Mouse (Mus musculus) bone marrow, adult 2 months (tissue): Measurements from ENCODE around the gene Rnf157. TPM values are rescaled to one million over a fixed set of nuclear protein-coding genes. Genes with fewer than 3 reads are reported as not detected.

Experiments
- H3K27ac ChIP-seq: fragments of 200-500 bp; 2 replicates; pipeline ENCODE4 v1.5.1; 2012; ENCODE audit warnings: low read depth, mild to moderate bottlenecking, control low read depth, inconsistent platforms, low read length; ENCODE audit not compliant: control insufficient read depth, poor library complexity, insufficient read depth
- H3K4me1 ChIP-seq: fragments of 200-500 bp; 2 replicates; pipeline ENCODE4 v1.6.1; 2011; ENCODE audit warnings: low read length; ENCODE audit not compliant: control insufficient read depth, insufficient read depth
- H3K4me3 ChIP-seq: fragments of 200-500 bp; replicated peaks from 2 replicates; pipeline ENCODE3; 2011; ENCODE audit warnings: mild to moderate bottlenecking, low read depth, low read length, control low read depth; ENCODE audit not compliant: control insufficient read depth
- CTCF ChIP-seq: fragments of 200-500 bp; IDR thresholded peaks from 2 replicates; pipeline ENCODE4 v1.5.1; 2011; ENCODE audit warnings: low read length, control low read depth; ENCODE audit not compliant: control insufficient read depth, insufficient read depth
- POLR2A ChIP-seq: fragments of 200-500 bp; IDR thresholded peaks from 2 replicates; pipeline ENCODE4 v1.6.1; 2011; ENCODE audit warnings: low read depth, mild to moderate bottlenecking, control low read depth, low read length, borderline replicate concordance; ENCODE audit not compliant: control insufficient read depth
- WGBS: fragments of 180-500 bp; shearing (Covaris S2); methylation state at CpG from one replicate; pipeline ENCODE4 v1.1.7; 2018; 5-methylcytosine and 5-hydroxymethylcytosine counted together
- polyA plus RNA-seq: library from polyadenylated mRNA; stranded (reverse); fragments of >200 nt; gene quantifications from 2 replicates; pipeline ENCODE4 v1.2.4, GENCODE M21; 2011; ENCODE audit warnings: low replicate concordance; ENCODE audit not compliant: missing spikeins, insufficient read depth, insufficient read length

The Rnf157 gene
- polyA plus RNA-seq, 1 experiment: 14.2 TPM

DNA sequence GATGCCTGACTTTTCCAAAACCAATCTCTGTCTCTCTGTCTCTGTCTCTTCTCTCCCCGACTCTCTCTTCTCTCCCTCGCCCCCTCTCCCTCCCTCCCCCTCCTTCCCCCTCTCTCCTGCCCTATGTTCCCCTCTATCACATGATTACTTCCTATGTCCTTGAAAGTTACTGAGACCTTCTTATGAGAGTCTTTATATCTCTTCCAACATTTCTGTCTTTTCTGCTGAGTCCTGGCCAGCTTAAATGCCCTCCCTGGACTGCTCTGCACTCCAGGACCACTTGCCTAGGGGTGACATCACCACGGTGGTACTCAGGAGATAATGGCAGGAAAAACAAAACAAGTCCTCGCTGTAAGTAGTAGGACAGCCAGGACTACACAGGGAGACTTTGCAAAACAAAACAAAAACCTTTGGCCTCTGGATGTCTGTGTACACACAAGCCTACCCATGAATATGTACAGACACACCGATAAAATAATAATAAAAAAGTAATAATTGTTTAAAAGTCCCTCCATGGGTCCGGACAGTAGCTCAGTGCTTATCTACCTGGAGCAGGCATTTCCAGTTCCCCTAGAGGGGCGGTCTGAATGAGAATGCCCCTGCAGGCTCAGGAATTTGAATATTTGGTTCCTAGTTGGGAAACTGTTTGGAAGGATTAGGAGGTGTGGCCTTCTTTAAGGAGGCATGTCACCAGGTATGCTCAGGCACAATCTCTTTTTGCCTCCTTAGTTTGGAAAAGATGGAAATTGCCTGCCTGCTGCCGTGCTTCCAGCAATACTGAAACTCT lies 12.0 kb upstream of the Rnf157 start:
- TF ChIP-seq CTCF: no peak
- no peak for TF ChIP-seq POLR2A
- H3K4me3 ChIP-seq: no peak overlapping the region

DNA sequence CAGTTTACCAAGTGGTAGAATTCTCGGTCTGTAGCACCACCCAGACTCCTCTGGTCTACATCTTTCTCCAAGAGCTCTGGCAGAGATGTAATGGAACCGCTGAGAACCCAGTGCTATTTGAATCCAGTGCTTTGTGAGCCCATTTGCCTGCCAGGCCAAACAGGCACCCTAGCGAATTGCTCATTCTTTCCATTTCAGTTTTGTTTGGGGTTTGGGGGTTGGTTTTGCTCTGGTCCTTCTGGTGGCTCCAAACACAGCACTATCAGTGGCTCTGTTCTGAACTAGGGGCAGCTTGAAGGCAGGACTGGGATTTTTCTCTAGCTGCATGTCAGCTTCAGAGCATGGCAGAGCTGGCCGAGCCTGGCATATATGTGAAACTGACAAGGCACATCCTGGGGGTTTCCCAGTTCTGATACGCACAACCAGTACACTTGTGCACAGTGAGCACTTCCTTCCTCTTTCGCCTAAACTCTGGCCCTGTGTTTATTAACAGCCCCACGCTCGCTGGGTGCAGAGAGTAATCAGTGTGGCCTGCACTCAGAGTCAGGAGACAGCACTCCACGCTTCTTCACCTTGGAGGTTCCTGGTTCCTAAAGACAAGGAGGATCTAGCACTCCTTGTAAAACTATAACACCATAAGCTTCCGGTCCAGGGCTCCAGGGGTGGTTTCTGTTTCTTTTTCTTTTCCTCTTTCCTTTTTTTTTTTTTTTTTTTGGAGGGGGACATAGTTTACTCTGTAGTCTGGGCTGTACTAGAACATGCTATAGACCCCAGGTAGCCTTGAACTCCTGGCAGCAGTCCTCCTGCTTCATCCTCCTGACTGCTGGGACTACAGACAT lies 11.2 kb upstream of the Rnf157 start:
- peak overlapping the region; percentile 87 for H3K27ac ChIP-seq
- 22% methylated on average over 10 of the region's 10 CpGs for WGBS
- TF ChIP-seq CTCF: no peak
- TF ChIP-seq POLR2A: peak; percentile 17; the same call in 1 of the 2 replicates
- peak overlapping the region; percentile 10 for H3K4me3 ChIP-seq
- H3K4me1 ChIP-seq: peaks cover 4% of the 10 kb centered on the region; the same call in 1 of the 2 replicates

More for the DNA sequence above, 12.0 kb upstream of the Rnf157 start:
- Histone ChIP-seq H3K4me1 (peaks cover 7% of the 10 kb centered on the region), H3K27ac (peak overlapping the region; percentile 87; the same call in 1 of the 2 replicates)
- 30% methylated on average over 8 of the region's 8 CpGs for WGBS

DNA sequence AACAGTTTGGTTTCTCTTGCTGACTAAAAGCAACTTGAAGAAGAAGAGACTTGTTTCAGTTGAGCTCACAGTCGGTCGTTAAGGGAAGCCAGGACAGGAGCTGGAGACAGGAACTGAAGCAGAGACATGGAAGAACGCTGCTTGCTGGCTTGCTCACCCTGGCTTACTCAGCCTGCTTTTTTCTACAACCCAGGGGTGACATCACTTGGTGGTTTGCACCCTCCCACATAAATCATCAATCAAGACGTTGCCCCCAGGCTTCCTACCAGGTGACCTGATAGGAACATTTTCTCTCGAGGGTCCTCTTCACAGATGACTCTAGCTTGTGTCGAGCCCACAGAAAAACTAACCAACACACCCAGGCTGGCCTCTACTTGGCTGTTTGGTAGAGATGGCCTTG lies 10.4 kb upstream of the Rnf157 start:
- H3K27ac ChIP-seq: peak overlapping the region; percentile 87
- WGBS: 70% methylated on average over 6 of the region's 6 CpGs
- no peak overlapping the region for H3K4me3 ChIP-seq
- TF ChIP-seq CTCF (no peak), POLR2A (no peak)
- peaks cover 3% of the 10 kb centered on the region; the same call in 1 of the 2 replicates for H3K4me1 ChIP-seq

- Histone ChIP-seq H3K27ac (no peak overlapping the region), H3K4me1 (peaks cover 3% of the 10 kb centered on the region; the same call in 1 of the 2 replicates), H3K4me3 (no peak overlapping the region)
- TF ChIP-seq CTCF: no peak
- no peak for TF ChIP-seq POLR2A
- WGBS: 89% methylated on average over 2 of the region's 2 CpGs
Observed at GRCm38 (mm10) chr11:116422562-116422961, 9.7 kb upstream of the Rnf157 start.

DNA sequence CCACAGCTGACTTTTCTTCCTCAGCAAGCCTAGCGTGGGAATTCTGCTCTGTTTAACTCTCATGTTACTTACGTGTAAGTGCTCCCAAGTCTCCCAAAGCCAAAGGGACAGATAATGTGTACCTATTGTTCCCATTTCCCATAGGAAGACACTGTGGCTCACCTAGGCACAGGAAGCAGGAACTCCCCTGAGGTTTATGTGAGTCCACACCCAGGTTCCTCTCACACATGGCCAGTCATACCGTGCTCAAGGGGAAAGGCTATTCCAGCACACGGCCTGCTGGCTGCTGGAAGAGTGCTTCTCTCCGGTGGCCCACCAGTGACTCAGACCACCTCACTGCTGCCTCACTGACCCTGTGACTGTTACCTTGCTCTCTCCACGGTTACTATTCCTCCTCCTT lies 8.3 kb upstream of the Rnf157 start:
- peaks cover 3% of the 10 kb centered on the region; the same call in 1 of the 2 replicates for H3K4me1 ChIP-seq
- WGBS: 64% methylated on average over 6 of the region's 6 CpGs
- no peak overlapping the region for H3K27ac ChIP-seq

DNA sequence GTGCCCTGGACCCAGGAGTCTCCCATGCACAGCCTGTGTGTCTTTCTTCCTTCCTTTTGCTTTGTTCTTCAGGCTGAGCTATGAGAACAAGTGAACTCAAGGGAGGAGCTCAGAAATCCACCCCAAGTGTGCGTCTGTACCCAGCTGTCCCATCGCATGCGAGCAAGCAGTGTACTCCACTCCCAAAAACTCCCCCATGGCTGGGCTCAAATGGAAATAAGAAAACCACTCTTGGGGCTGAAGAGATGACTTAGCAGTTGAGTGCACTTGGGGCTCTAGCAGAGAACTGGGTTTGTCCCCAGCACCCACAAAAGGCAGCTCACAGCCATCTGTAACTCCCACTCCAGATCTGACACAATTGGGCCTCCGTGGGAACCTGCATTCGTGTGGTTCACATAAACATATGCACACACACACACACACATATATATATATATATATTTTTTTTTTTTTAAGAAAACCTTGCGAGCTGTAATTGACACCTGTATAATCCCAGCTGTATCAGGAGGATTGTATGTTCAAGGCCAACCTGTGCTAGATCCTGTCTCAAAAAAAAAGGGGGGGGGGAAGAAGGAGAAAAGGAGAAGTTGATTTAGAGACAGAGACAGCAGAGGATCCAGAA lies 6.1 kb upstream of the Rnf157 start:
- Histone ChIP-seq H3K4me3 (no peak overlapping the region), H3K4me1 (peaks cover 3% of the 10 kb centered on the region; the same call in 1 of the 2 replicates), H3K27ac (no peak overlapping the region)
- 36% methylated on average over 6 of the region's 6 CpGs for WGBS
- no peak for TF ChIP-seq CTCF
- TF ChIP-seq POLR2A: no peak

More for the DNA sequence above, 8.3 kb upstream of the Rnf157 start:
- H3K4me3 ChIP-seq: no peak overlapping the region
- TF ChIP-seq CTCF: no peak
- no peak for TF ChIP-seq POLR2A

DNA sequence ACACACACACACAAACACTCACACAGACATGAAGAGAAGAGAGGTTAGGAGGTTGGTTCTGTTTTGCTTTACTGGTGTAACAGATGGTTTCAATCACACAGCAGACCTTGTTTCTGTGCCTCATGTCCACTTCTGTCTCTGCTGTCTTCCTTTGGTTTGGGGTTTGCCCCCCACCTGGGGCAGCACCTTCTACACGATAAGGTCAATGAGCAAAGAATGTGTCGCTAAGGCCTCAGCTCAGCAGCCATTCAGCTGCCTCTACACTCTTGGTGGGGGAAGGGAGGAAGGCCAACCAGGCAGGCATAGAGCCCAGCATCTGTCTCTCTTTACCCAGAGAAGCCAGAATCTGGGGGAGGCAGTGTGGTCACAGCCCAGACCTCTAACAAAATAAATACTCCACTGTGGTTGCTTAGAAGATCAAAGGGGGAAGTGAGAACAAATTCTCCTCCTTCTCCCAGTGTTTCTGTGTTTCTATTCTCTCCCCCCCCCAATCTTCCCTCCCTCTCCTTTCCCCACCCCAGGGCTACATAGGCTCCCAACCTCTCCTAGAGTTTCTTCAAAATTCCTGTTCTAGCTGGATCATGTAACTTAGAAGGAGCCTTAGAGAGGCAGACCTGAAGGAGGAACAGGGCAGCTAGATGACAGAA lies 5.5 kb upstream of the Rnf157 start:
- peak overlapping the region; percentile 14; the same call in 1 of the 2 replicates for H3K27ac ChIP-seq
- peaks cover 3% of the 10 kb centered on the region; the same call in 1 of the 2 replicates for H3K4me1 ChIP-seq
- TF ChIP-seq CTCF (no peak), POLR2A (no peak)
- H3K4me3 ChIP-seq: no peak overlapping the region
- 6% methylated on average over 2 of the region's 2 CpGs for WGBS

DNA sequence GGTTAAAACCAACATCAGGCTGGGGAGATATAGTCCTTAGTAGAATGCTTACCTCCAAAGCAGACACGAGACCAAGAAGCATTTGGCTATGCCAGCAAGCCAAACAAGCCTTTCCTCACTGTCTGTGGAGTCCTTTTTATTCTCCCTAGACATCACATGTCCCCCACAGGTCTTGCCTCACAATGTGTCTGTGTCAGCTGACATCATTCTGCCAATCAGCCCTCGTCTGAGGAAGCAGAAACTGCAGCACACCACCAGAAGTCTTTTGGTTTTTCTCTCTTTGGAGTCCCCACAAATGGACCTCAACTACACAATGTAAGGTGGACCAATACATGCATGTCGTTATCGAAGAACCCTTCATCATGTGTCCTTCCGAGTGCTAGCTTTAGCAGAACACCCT lies 4.2 kb upstream of the Rnf157 start:
- Histone ChIP-seq H3K4me3 (no peak overlapping the region), H3K4me1 (peaks cover 4% of the 10 kb centered on the region; the same call in 1 of the 2 replicates), H3K27ac (no peak overlapping the region)
- no peak for TF ChIP-seq CTCF
- WGBS: 85% methylated on average over 5 of the region's 5 CpGs
